Mouse (Mus musculus): Measurements from ENCODE around the gene Pkp1.

Gene Pkp1

GRCm38 (mm10) chr1:135906736-135907135 is 12.3 kb downstream of the Pkp1 start:
- DNase-seq (ENCODE audit: low spot score): no peak

GRCm38 (mm10) chr1:135899991-135900515 is 19.0 kb downstream of the Pkp1 start:
- DNase-seq (ENCODE audit: low spot score): no peak

- DNase-seq (ENCODE audit: low spot score): no peak
These were observed 19.7 kb downstream of the Pkp1 start for GRCm38 (mm10) chr1:135899295-135899694.

GRCm38 (mm10) chr1:135895367-135895766 is 23.6 kb downstream of the Pkp1 start:
- DNase-seq (ENCODE audit: low spot score): no peak

GRCm38 (mm10) chr1:135893377-135893776 is 25.6 kb downstream of the Pkp1 start:
- no peak for DNase-seq (ENCODE audit: low spot score)

GRCm38 (mm10) chr1:135892764-135893163 is 26.2 kb downstream of the Pkp1 start:
- no peak for DNase-seq (ENCODE audit: low spot score)

- no peak for DNase-seq (ENCODE audit: low spot score)
These were observed 26.8 kb downstream of the Pkp1 start for GRCm38 (mm10) chr1:135892233-135892632.

GRCm38 (mm10) chr1:135891424-135892216 is 27.4 kb downstream of the Pkp1 start:
- no peak for DNase-seq (ENCODE audit: low spot score)

GRCm38 (mm10) chr1:135889461-135890185 is 29.4 kb downstream of the Pkp1 start:
- no peak for DNase-seq (ENCODE audit: low spot score)

GRCm38 (mm10) chr1:135882385-135883109 is 36.5 kb downstream of the Pkp1 start:
- no peak for DNase-seq (ENCODE audit: low spot score)

- no peak for DNase-seq (ENCODE audit: low spot score)
These were observed 41.8 kb downstream of the Pkp1 start for GRCm38 (mm10) chr1:135877248-135877647.

GRCm38 (mm10) chr1:135872991-135873390 is 46.0 kb downstream of the Pkp1 start:
- no peak for DNase-seq (ENCODE audit: low spot score)

GRCm38 (mm10) chr1:135868570-135868969 is 50.4 kb downstream of the Pkp1 start:
- DNase-seq (ENCODE audit: low spot score): no peak

GRCm38 (mm10) chr1:135865518-135866194 is 53.4 kb downstream of the Pkp1 start:
- peak; percentile 67 for DNase-seq (ENCODE audit: low spot score)

GRCm38 (mm10) chr1:135864830-135865229 is 54.2 kb downstream of the Pkp1 start:
- DNase-seq (ENCODE audit: low spot score): no peak

GRCm38 (mm10) chr1:135863786-135864335 is 55.1 kb downstream of the Pkp1 start:
- no peak for DNase-seq (ENCODE audit: low spot score)

- no peak for DNase-seq (ENCODE audit: low spot score)
These were observed 56.4 kb downstream of the Pkp1 start for GRCm38 (mm10) chr1:135862561-135862960.

GRCm38 (mm10) chr1:135861980-135862552 is 56.9 kb downstream of the Pkp1 start:
- no peak for DNase-seq (ENCODE audit: low spot score)

- no peak for DNase-seq (ENCODE audit: low spot score)
These were observed 57.9 kb downstream of the Pkp1 start for GRCm38 (mm10) chr1:135861091-135861490.

GRCm38 (mm10) chr1:135858533-135858932 is 60.5 kb downstream of the Pkp1 start:
- DNase-seq (ENCODE audit: low spot score): no peak

- DNase-seq (ENCODE audit: low spot score): no peak
These were observed 61.8 kb downstream of the Pkp1 start for GRCm38 (mm10) chr1:135857137-135857775.
